Mouse (Mus musculus): Measurements from ENCODE around the gene Phf21a.

- TF ChIP-seq POLR2A (IDR thresholded peaks at IDR 0.05; ENCODE audit: low read depth, low read length) (no peak), CTCF (IDR thresholded peaks at IDR 0.05; ENCODE audit: extremely low read depth, insufficient read depth, insufficient read length, insufficient replicate concordance) (no peak)
These were observed 1.2 kb downstream of the Phf21a start for GRCm38 (mm10) chr2:92094078-92094477.

Measured in spleen, adult 2 months (tissue).